Mouse (Mus musculus) heart, embryonic 11.5 days (tissue): ENCODE results near the gene Klk1b4. TPM values are rescaled to one million over a fixed set of nuclear protein-coding genes. Genes with fewer than 3 reads are reported as not detected.
A peak's percentile ranks its signal among the peaks of the same experiment; 100 is the strongest.
"Not testable (repeated sequence)": the region's sequence is repeated elsewhere in the genome, so short reads cannot be mapped to it uniquely, and the experiment has no call there.

Experiments
- ATAC-seq: fragments of 200-750 bp; cut with Nextera tagmentation; replicated peaks from 2 replicates; pipeline ENCODE4 v1.8.0; 2017; ENCODE audit warnings: moderate library complexity; ENCODE audit not compliant: insufficient number of reproducible peaks, low FRiP score, low TSS enrichment
- H3K27ac ChIP-seq: fragments of 300-500 bp; sonication (generic); 2 replicates; pipeline ENCODE4 v1.5.1; 2014; ENCODE audit warnings: mild to moderate bottlenecking, low read depth, low read length
- H3K27me3 ChIP-seq: fragments of 300-500 bp; sonication (generic); 2 replicates; pipeline ENCODE4 v1.6.1; 2014; ENCODE audit warnings: mild to moderate bottlenecking, low read length, mixed read lengths; ENCODE audit not compliant: control insufficient read depth, insufficient read depth
- H3K36me3 ChIP-seq: fragments of 300-500 bp; sonication (generic); 2 replicates; pipeline ENCODE4 v1.6.1; 2014; ENCODE audit warnings: mild to moderate bottlenecking, low read length, moderate library complexity, mixed read lengths; ENCODE audit not compliant: control insufficient read depth, insufficient read depth
- H3K4me1 ChIP-seq: fragments of 300-500 bp; sonication (generic); 2 replicates; pipeline ENCODE4 v1.6.1; 2014; ENCODE audit warnings: low read length; ENCODE audit not compliant: control insufficient read depth, insufficient read depth
- H3K4me2 ChIP-seq: fragments of 300-500 bp; sonication (generic); 2 replicates; pipeline ENCODE4 v1.6.1; 2014; ENCODE audit warnings: mild to moderate bottlenecking, moderate library complexity
- H3K4me3 ChIP-seq: fragments of 300-500 bp; sonication (generic); 2 replicates; pipeline ENCODE4 v1.5.1; 2014; ENCODE audit warnings: low read depth, low read length
- H3K9ac ChIP-seq: fragments of 300-500 bp; sonication (generic); 2 replicates; pipeline ENCODE4 v1.6.1; 2014; ENCODE audit warnings: mild to moderate bottlenecking, low read depth, low read length, moderate library complexity
- H3K9me3 ChIP-seq: fragments of 300-500 bp; sonication (generic); replicated peaks from 2 replicates; pipeline ENCODE4 v1.6.1; 2016; ENCODE audit warnings: low read length; ENCODE audit not compliant: control insufficient read depth
- WGBS: fragments of 180-500 bp; shearing (Covaris S2); extraction: QIAGEN DNeasy Blood & Tissue Kit; methylation state at CpG from one replicate; pipeline ENCODE4 v1.1.7; 2014; ENCODE audit not compliant: insufficient replicate concordance; 5-methylcytosine and 5-hydroxymethylcytosine counted together
- polyA plus RNA-seq: library from polyadenylated mRNA; unstranded; fragments of >200 nt; fragmentation: Nextera tagmentation; extraction: Ambion mirVana; gene quantifications from 2 replicates; pipeline ENCODE4 v1.2.1, GENCODE M21; 2014

Gene Klk1b4
- polyA plus RNA-seq, 1 experiment from 2014 or later, result not detected

- not testable (repeated sequence) for H3K9ac ChIP-seq, ATAC-seq, H3K4me1 ChIP-seq, H3K4me2 ChIP-seq, H3K4me3 ChIP-seq, H3K9me3 ChIP-seq, H3K27me3 ChIP-seq, H3K27ac ChIP-seq, H3K36me3 ChIP-seq
- 64% methylated on average over 6 of the region's 6 CpGs for WGBS
Measured at GRCm38 (mm10) chr7:44222335-44222734, 15.1 kb downstream of the Klk1b4 start.

DNA sequence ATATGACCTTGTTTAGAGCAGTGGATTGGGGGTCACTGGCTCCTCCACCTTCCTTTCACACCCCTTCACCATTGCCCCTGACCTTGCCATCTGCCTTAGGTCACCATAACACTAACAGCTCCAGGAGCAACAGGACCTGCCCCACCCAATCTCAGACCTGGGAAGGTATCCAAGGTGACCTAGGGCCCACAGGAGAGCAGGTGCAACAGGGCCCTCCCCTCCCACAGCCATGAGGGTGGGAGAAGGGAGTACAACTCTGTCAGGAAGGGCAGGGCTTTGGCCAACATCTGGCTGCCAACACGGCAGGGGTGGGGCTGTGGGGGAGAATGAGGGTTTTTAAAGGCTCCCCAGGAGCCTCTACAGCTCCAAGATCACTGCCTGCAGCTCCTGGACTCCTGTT is 17.8 kb downstream of the Klk1b4 start, which contains the start of gene Klk1:
TSS of gene Klk1 (plus strand) at position 285 of the 400 bp plus-strand sequence.
- ATAC-seq, result no peak
- H3K9ac ChIP-seq, result no peak within 1 kb of the TSS
- no peaks in the 10 kb centered on the region for H3K4me1 ChIP-seq
- H3K27me3 ChIP-seq, result no peaks in the 10 kb centered on the region
- no peaks in the 10 kb centered on the region for H3K36me3 ChIP-seq
- no peak within 1 kb of the TSS for H3K27ac ChIP-seq
- H3K4me3 ChIP-seq, result no peak within 1 kb of the TSS
- no peaks in the 10 kb centered on the region for H3K9me3 ChIP-seq
- no peak within 1 kb of the TSS for H3K4me2 ChIP-seq
- 22% methylated on average over 1 of the region's 1 CpGs for WGBS

DNA sequence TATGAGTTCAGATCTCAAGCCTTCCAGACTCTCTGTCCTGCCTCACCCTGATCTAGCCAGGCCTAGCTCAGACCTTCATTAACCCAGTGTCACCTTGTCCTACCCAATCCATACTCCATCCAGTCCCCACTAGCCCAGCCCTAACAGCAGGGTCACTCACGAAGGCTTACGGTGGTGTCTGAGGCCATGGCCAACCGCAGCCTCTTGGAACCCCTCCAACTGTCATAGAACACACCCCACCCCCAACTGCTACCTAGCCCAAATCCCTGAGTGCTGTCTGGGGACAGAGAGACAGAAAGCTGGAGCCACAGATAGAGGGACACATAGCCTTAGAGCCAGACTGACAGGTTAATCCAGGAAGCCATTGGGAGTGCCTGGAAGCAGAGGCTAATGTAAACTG is 28.7 kb downstream of the Klk1b4 start, which contains the start of gene Gm36864:
TSS of gene Gm36864 (plus strand) at position 269 of the 400 bp plus-strand sequence.
- no peak within 1 kb of the TSS for H3K9ac ChIP-seq
- H3K27me3 ChIP-seq, result no peaks in the 10 kb centered on the region
- no peak within 1 kb of the TSS for H3K4me3 ChIP-seq
- H3K4me2 ChIP-seq, result no peak within 1 kb of the TSS
- H3K9me3 ChIP-seq, result no peaks in the 10 kb centered on the region
- no peaks in the 10 kb centered on the region for H3K36me3 ChIP-seq
- H3K27ac ChIP-seq, result no peak within 1 kb of the TSS
- 64% methylated on average over 3 of the region's 3 CpGs for WGBS
- no peaks in the 10 kb centered on the region for H3K4me1 ChIP-seq
- no peak for ATAC-seq

DNA sequence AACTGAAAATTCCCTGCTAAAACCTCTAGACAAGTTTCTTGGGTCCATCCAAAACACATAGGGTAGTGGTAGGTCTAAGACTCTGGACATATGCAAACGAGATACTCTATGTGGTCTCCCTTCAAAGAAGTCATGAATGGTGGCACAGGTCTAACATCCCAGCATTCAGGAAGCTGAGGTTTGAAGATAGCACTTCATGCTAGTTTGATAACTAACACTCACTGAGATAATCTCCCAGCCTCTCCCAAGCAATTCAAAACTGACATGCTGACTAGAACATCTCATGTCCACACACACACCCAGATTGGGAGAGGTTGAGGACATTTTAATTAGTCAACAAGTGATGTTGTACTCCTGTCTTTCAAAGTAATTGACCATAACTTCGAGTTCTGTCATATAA is 32.7 kb downstream of the Klk1b4 start:
- no peaks in the 10 kb centered on the region for H3K4me1 ChIP-seq
- H3K9me3 ChIP-seq, result no peaks in the 10 kb centered on the region
- no peak overlapping the region for H3K4me2 ChIP-seq
- no peaks in the 10 kb centered on the region for H3K36me3 ChIP-seq
- H3K4me3 ChIP-seq, result no peak overlapping the region
- no peak overlapping the region for H3K27ac ChIP-seq
- H3K9ac ChIP-seq, result no peak overlapping the region
- no peak for ATAC-seq
- 55% methylated on average over 2 of the region's 2 CpGs for WGBS
- no peaks in the 10 kb centered on the region for H3K27me3 ChIP-seq

DNA sequence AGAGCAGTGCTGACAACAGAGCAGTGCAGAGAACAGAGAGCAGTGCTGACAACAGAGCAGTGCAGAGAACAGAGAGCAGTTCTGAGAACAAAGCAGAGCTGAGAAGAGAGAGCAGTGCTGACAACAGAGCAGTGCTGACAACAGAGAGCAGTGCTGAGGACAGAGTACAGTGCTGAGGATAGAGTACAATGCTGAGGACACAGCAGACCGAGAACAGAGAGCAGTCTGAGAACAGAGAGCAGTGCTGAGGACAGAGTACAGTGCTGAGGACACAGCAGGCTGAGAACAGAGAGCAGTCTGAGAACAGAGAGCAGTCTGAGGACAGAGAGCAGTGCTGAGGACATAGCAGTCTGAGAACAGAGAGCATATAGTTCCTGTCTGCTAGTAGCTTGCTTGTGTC is 33.5 kb downstream of the Klk1b4 start:
- H3K27me3 ChIP-seq, result no peaks in the 10 kb centered on the region
- ATAC-seq, result no peak
- 62% methylated on average over 1 of the region's 1 CpGs for WGBS
- no peaks in the 10 kb centered on the region for H3K9me3 ChIP-seq
- H3K9ac ChIP-seq, result no peak overlapping the region
- H3K4me1 ChIP-seq, result peaks cover 6% of the 10 kb centered on the region; the same call in 1 of the 2 replicates
- no peak overlapping the region for H3K4me3 ChIP-seq
- H3K27ac ChIP-seq, result no peak overlapping the region
- H3K36me3 ChIP-seq, result no peaks in the 10 kb centered on the region
- no peak overlapping the region for H3K4me2 ChIP-seq

DNA sequence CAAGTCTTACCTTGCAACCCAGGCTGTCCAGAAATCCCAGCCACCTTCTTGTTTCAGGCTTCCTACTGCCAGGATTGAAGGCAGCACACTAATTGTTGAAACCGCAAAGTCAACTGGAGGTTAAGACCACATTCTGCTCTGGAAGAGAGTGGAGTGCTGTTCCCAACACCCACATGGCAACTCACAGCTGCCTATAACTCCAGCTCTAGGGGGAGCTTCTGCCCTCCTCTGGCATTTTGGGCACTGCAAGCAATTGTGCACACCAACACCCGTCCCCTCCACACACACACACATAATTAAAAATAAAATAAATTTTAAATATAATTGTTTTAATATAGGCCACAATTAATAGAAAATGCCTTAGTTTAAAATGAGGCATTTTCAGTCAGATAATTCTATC is 33.9 kb downstream of the Klk1b4 start:
- Histone ChIP-seq H3K4me1 (peaks cover 6% of the 10 kb centered on the region; the same call in 1 of the 2 replicates), H3K27me3 (no peaks in the 10 kb centered on the region), H3K4me3 (no peak overlapping the region), H3K36me3 (no peaks in the 10 kb centered on the region), H3K4me2 (no peak overlapping the region), H3K27ac (no peak overlapping the region), H3K9ac (no peak overlapping the region), H3K9me3 (no peaks in the 10 kb centered on the region)
- ATAC-seq, result no peak
- 63% methylated on average over 2 of the region's 2 CpGs for WGBS

DNA sequence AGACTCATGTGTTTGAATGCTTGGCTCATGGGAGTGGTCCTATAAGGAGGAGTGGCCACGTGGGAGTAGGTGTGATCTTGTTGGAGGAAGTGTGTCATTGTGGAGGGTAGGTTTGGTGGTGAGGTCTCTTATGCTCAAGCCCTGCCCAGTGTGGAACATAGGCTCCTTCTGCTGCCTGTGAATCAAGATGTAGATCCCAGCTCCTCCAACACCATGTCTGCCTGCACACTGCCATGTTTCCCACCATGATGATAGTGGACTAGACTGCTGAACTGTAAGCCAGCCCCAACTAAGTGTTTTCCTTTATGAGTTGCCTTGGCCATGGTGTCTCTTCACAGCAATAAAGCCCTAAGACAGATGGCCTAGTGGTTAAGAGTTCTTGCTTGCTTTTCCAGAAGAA is 36.8 kb downstream of the Klk1b4 start:
- no peaks in the 10 kb centered on the region for H3K27me3 ChIP-seq
- H3K4me3 ChIP-seq, result no peak overlapping the region
- H3K27ac ChIP-seq, result no peak overlapping the region
- WGBS, result 59% methylated on average over 1 of the region's 1 CpGs
- no peak overlapping the region for H3K9ac ChIP-seq
- H3K9me3 ChIP-seq, result no peaks in the 10 kb centered on the region
- no peak overlapping the region for H3K4me2 ChIP-seq
- no peak for ATAC-seq
- peaks cover 10% of the 10 kb centered on the region; the same call in 1 of the 2 replicates for H3K4me1 ChIP-seq
- H3K36me3 ChIP-seq, result 0 out of 2 replicates have a peak, but pooled peaks cover 5% of the 10 kb centered on the region

GRCm38 (mm10) chr7:44246055-44246983 is 39.1 kb downstream of the Klk1b4 start, which contains the start of the genes 1700028J19Rik and 2410002F23Rik:
Gene 1700028J19Rik (minus strand): TSS chr7:44246695.
Gene 2410002F23Rik (plus strand): TSS chr7:44246722.
- Histone ChIP-seq H3K4me2 (peak within 1 kb of the TSS; percentile 89), H3K9ac (peak within 1 kb of the TSS; percentile 99), H3K4me1 (peaks cover 10% of the 10 kb centered on the region; the same call in 1 of the 2 replicates), H3K9me3 (no peaks in the 10 kb centered on the region), H3K27me3 (no peaks in the 10 kb centered on the region), H3K36me3 (peaks cover 20% of the 10 kb centered on the region), H3K4me3 (peak within 1 kb of the TSS; percentile 94), H3K27ac (peak within 1 kb of the TSS; percentile 92)
- peak; percentile 82 for ATAC-seq
- WGBS, result under 1% methylated on average over 61 of the region's 62 CpGs
